Mouse (Mus musculus): ENCODE data around the gene Rad52.

Rad52 gene

DNA sequence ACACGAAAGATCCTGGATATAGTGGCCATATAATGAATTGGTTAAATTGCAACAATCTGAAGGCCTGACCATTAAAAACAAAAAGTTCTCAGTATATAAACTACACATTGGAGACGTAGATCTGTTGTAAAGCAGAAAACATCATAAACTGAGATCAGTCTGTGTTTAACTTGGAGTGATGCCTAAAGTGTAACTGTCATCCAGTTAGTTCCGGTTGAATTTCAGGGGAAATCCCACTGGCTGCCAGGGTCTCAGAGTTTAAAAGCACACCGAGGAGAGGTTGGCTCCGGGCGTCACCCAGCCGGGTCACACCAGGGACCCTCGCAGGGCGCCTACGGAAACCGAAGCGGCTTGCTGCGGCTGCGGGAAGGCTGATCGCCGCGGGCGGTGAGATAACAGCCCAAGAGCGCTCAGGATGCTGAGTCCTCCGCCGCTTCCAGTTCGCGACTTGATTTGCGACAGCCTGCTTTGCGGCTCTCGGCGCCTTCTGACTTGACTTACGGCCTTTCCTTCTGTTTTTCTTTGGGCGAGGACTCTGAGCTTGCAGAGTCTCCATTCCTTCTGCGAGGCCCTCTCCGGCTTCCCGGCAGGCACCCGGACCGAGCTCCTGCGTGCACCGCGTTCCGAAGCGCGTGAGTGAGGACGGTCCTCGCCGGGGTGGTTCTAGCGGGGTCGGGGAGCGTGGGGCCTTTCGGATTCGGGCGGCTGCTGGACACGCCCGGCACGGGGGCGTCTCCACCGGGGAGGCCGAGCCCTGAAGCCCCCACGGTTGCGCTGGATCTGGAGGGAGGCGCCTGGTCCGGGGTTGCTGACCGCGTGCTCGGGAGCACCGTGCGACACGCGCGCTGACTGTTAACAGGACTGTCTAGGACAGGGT is at the start of gene Rad52:
Gene Rad52, plus strand, starts transcription at position 495 of the 877 bp plus-strand sequence.
- under 1% methylated on average over 67 of the region's 67 CpGs for WGBS

DNA sequence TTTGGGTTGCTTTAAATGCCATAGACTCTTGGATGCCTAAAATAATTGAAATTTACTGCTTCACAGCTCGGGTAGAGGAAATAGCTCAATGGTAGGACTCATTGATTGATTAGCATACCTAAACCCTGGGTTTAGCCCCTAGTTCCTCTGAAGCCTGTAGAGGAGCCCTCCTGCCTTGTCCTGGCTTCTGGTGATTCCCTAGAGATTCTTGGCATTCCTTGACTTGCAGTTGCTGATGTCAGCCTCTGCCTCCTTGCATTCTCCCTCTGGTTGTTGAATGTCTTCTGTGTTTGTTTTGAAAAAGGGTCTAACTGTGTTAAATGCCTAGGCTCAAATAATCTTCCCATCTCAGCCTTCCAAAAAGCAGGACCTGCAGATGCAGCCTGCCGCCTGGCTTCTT is 48.3 kb upstream of the Rad52 start:
- WGBS: 50% methylated on average over 2 of the region's 2 CpGs

DNA sequence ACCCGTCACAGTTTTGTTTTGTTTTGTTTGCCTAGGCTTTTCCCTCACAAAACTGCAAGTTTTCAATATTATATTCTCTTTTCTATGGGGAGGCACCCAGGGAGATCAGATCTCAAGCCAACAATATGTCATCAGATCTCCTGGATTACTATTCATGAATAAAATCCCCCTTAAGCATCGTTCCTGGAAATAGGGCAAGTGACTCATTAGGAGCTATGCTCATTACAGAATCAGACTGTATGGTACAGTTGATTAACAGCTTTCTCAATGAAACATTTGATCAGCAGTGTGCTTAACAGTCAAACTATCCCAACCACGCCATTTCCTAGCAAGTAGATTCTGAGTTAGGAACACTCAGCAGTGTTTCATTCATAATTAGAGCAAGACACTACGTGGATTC is 47.0 kb upstream of the Rad52 start:
- WGBS: 63% methylated on average over 4 of the region's 4 CpGs

DNA sequence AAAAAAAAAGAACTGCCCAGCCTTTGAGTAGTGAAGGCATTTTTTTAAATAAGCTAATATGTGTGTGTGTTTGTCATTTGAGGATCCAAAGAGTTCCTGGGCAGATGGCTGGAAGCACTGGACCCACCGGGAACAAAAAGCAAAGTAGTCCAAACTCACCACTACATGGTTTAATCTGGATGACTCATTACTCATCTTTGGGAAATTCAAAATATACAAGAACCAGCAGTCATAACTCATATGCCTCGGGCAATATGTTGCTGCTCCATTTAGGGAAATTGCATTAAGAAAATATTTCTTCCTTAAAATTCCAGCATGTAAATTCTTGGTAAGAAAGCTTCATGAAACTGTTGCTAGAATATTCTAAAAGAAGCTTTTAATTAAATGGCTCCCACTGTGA is 42.3 kb upstream of the Rad52 start:
- 75% methylated on average over 2 of the region's 2 CpGs for WGBS

DNA sequence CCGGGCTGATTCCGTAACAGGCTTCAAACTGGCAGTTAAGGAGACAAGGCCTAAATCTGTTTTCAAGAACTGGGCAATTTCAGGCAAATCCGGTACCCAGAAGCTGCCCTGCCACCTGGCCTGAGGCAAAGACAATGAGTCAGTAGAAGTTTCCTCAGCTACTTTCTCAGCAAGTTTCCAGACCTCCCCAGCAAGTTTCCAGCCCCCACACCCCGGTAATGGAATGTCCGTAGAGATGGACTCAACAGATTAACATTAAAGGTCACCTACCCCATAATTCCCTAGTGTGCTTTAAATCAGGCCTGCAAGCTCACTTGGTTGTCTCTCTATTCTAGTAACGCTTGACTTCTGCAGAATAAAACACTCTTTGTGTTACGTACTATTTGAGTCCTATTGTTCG is 41.0 kb upstream of the Rad52 start:
- 77% methylated on average over 8 of the region's 8 CpGs for WGBS

DNA sequence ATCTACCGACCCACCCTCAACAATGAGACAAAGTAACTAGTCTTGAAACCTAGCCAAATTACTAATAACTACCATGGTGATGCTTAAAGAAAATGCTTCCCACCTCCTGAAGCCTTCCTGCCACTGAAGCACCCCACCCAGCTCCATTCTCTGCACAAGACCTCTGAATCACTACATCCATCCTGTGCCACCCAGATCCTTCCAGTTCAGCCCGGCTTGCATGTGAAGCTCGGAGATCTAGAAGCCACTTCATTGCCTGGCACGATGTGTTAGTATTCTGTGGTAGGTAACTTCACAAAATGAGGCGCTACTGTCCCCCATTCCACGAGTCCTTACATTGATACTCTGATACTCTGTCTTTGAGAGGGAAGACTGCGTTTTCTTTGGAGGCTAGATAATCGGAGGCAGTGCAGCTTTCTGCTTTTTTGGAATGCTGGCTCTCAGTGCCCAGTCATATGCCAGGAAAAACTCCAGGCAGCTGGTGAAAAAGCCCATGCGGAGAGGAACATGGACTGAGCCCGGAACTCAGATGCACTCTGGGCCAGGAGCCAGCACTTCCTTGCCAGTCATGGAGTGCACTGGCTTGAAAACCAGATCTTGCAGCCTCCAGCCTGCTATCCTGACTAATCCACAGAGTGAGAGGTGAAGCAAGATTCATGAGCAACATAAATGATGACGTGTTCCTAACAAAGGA is 38.0 kb upstream of the Rad52 start:
- WGBS: 19% methylated on average over 11 of the region's 11 CpGs

DNA sequence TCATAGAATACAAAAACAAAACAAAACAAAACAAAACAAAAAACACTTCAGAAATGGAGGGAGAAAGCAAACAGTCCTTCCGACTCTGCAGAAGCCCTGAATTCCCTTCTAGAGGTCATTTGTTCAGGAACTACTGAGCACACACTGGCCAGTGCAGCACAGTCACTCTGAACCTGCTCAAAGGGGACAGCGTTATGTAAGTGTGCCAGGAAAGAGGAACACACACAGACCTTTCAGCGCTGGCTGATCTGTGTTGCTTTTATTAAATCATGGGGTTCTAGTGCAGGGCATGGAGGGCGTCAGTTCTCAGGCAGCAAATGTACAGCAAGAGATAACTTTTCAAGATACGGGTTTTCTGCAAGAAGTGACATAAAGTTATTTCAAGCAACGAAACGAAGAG is 19.3 kb upstream of the Rad52 start:
- WGBS: 77% methylated on average over 7 of the region's 7 CpGs

DNA sequence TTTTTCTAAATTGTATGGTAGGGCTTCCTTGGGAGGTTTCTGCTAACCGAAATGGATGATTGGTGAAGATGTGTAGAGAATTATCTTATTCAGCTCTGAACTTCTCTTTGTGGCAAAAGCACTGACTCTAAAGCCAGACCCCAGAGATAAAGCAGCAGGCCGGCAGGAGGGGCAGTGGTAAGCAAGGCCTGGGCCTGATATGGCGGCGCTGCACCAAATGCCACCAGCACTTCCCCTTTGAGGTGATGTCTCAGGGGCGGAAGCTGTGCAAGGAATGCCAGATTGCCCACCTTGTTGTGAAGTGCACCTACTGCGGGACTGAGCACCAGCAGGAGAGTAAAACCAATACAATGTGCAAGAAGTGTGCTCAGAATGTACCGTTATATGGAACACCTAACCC is 9.8 kb upstream of the Rad52 start:
- 91% methylated on average over 7 of the region's 7 CpGs for WGBS

DNA sequence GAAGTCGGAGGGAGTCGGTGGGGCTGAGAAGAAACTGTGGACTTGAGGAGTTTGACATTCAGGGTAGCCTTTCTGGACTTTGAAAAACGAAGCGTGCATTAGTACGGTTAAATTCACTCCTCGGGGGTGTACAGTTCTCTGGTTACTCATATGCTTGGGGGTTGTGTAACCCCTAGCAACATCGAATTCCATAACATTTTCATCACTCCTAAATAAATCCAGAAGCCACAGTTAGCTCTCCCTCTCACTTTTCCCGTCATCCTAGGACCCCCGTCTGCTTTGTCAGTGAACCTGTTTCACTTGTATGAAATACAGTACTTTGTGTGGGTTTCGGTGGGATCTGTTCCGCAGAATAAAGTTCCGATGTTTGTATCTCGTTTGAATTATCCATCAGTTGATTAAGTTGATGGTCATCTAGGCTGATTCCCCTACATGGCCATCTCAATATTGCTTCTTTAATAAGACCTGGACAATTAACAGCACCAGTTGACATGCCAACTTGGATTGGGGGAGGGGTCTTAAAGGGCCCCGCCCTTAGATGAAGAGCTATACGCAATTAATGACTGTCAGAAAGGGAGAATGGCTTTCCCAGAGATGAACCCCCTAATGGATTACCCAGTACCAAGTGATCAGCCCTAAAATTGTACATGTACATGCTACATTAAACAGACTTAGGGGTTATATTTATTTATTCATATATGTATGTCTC is 737 bp downstream of the Rad52 start:
- 9% methylated on average over 15 of the region's 15 CpGs for WGBS

DNA sequence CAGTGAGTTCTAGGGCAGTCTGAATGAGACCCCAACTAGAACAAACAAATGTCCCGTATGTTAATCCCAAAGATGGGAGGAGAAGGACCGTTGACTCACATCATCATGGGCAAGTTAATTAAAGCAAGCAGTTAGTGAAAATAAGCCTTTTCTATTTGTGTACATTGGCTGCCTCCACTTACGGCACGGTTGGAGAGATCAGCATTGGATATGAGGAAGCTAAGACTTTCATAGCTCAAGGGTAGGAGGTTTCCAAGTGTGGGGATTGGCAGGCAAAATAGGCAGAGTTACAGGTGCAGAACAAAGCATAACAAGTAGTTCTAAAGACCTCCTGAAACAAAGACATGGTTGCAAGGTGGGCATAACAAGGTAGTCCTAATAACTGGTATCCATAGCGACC is 3.0 kb downstream of the Rad52 start:
- WGBS: 50% methylated on average over 5 of the region's 5 CpGs

DNA sequence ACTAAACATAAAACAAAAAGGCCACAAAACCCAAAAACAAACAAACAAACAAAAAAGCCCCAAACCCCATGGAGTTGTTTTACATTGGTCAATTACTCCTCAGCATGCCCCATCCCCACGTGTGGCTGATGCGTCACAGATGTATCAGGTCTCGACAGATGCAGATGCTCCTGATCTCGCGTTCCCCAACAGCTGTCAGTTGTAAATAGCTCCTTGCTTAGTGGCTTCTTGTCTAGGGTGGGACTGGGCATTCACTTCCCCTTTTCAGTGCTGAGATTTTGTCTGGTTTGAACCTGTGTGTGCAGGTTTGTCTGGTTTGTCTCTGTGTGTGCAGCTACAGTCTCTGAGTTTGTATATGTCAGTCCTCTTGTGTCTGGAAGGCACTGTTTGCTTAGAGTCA is 9.5 kb downstream of the Rad52 start:
- WGBS: 85% methylated on average over 5 of the region's 5 CpGs

DNA sequence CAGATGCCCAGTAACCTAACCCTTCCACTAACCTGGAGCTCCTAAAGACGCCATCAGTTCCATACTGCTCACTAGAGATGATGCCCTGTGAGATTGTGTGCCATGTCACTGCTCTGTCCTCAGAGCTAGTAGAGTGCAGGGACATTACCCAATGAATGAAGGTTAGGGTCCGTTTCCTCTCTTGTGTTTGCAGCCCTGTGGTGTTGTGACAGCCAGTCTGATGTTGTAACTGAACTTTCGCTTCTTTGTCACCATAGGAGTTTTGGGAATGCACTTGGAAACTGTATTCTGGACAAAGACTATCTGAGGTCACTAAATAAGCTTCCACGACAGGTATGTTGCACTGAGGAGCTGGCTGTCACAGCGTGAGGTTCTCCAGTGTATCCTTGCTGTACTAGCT is 13.2 kb downstream of the Rad52 start:
- 92% methylated on average over 5 of the region's 5 CpGs for WGBS

DNA sequence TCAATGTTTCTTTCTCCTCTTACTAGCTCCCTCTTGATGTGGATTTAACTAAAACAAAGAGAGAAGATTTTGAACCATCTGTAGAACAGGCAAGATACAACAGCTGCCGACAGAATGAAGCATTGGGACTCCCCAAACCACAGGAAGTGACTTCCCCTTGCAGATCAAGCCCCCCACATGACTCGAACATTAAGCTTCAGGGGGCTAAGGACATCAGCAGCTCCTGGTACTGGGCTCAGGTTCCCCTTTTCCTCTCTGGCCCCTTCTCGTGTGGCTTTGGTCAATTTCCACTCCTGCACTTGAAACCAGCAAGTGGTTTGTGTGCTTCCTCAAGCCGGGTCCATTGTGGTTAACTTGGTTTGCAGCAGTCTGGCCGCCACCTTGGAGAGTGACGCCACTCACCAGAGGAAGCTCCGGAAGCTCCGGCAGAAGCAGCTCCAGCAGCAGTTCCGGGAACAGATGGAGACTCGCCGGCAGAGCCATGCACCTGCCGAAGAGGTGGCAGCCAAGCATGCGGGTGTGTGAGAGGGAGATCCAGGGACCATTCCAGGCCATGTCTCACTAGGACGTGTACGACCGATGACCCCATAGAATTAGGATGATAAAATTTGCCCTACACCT is 16.2 kb downstream of the Rad52 start:
- WGBS: 59% methylated on average over 16 of the region's 16 CpGs

DNA sequence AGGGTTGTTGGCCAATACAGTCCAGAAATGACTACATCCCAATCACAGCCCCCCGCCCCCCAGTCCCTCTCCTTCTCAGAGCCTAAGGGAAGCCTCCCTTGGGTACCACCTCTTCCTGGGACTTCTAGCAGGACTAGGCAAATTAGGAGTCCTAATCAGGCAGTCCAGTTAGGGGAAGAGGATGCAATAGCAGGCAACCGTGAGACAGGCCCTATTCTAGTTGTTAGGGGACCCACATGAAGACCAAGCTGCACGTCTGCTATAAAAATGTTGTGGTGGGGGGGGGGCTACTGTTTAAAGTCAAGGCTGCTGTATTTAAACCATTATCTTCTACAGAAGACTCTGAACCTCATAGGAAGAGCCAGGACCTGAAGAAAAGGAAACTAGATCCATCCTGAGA is 19.6 kb downstream of the Rad52 start:
- WGBS: 81% methylated on average over 3 of the region's 3 CpGs

DNA sequence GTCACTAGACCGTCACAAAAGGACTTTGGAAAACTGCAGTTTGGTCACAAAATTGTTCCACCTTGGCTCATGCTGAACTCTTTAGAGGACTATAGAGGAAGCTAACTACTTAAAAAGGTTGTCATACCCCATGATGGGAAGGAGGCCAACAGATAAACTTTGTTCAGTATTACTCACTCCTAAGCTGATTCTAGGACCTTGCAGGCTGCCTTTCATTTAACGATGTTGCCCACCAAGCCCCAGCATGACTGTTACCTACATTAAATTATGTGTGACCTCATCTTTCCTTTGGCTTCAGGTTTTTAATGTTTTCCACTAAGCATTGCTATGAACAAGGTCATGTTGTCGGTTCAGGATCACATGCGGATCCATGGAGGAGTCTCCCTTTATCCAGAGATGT is 20.0 kb downstream of the Rad52 start:
- WGBS: 81% methylated on average over 4 of the region's 4 CpGs

DNA sequence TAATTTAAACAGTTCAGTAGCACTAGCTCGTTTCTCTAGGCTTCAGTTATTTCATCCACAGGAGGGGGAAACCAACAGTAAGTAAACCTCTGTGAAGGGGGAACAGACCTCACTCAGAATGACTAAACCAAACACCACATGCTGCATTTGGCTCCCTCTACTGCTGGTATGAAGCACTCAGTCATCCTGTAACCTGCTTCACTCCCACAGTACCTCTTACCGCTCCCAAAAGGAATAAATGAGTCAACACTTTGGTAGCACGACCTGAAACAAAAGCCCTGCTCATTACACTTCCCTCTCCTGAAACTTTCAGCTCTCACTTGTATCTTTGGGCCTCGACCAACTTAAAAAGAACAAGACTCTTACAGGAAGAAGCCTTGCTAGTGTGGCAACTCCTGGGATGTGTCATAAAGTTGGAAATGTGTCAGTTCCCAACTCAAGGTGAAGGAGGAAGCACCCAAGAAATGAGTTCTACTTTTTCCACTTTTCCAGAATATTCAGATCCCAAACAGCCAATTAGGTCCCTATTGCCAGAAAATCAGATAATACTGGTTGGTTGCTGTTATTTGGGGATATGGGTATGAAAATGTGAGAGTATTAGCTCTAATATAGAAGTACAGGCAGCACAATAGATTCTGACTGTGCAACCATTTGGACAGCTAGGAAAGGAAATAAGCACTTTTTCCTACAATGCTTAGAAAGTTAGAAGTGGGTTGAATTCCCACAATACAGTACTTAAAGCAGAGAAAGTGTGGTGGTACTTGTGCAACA is 21.9 kb downstream of the Rad52 start:
- WGBS: 18% methylated on average over 4 of the region's 4 CpGs

Measured in cerebral cortex, adult 2 months (tissue).